Mouse (Mus musculus) cerebellum, adult 11-12 months (tissue): ENCODE data around the gene Hdac4.

ENCODE experiments used
- DNase-seq: peaks from one replicate; pipeline ENCODE4 v3.0.0; 2022

The Hdac4 gene

GRCm38 (mm10) chr1:92014496-92014895, 181.0 kb downstream of the Hdac4 start:
- no peak for DNase-seq

- no peak for DNase-seq
Observed at GRCm38 (mm10) chr1:92006666-92007065, 188.8 kb downstream of the Hdac4 start.

- DNase-seq: no peak
Observed at GRCm38 (mm10) chr1:92005617-92005940, 189.9 kb downstream of the Hdac4 start.

- no peak for DNase-seq
Observed at GRCm38 (mm10) chr1:92004906-92005616, 190.4 kb downstream of the Hdac4 start.

- DNase-seq: no peak
Observed at GRCm38 (mm10) chr1:92004122-92004521, 191.4 kb downstream of the Hdac4 start.

- DNase-seq: no peak
Observed at GRCm38 (mm10) chr1:92000226-92000625, 195.3 kb downstream of the Hdac4 start.

GRCm38 (mm10) chr1:91993658-91994165, 201.8 kb downstream of the Hdac4 start:
- DNase-seq: no peak

- no peak for DNase-seq
Observed at GRCm38 (mm10) chr1:91992652-91993051, 202.8 kb downstream of the Hdac4 start.

GRCm38 (mm10) chr1:91991597-91991996, 203.9 kb downstream of the Hdac4 start:
- no peak for DNase-seq

GRCm38 (mm10) chr1:91990852-91991251, 204.6 kb downstream of the Hdac4 start:
- DNase-seq: no peak

- no peak for DNase-seq
Observed at GRCm38 (mm10) chr1:91988866-91989265, 206.6 kb downstream of the Hdac4 start.

GRCm38 (mm10) chr1:91987431-91987830, 208.1 kb downstream of the Hdac4 start:
- DNase-seq: no peak

- no peak for DNase-seq
Observed at GRCm38 (mm10) chr1:91985783-91986182, 209.7 kb downstream of the Hdac4 start.

GRCm38 (mm10) chr1:91984507-91984906, 211.0 kb downstream of the Hdac4 start:
- DNase-seq: no peak

GRCm38 (mm10) chr1:91981381-91981780, 214.1 kb downstream of the Hdac4 start:
- no peak for DNase-seq

GRCm38 (mm10) chr1:91978443-91978842, 217.1 kb downstream of the Hdac4 start:
- peak; percentile 26 for DNase-seq

- peak; percentile 17 for DNase-seq
Observed at GRCm38 (mm10) chr1:91968710-91969379, 226.7 kb downstream of the Hdac4 start.

GRCm38 (mm10) chr1:91967041-91967440, 228.5 kb downstream of the Hdac4 start:
- DNase-seq: no peak

GRCm38 (mm10) chr1:91964486-91965335, 230.8 kb downstream of the Hdac4 start:
- DNase-seq: no peak

- peak; percentile 27 for DNase-seq
Observed at GRCm38 (mm10) chr1:91962256-91962655, 233.2 kb downstream of the Hdac4 start.

- DNase-seq: no peak
Observed at GRCm38 (mm10) chr1:91961231-91961630, 234.3 kb downstream of the Hdac4 start.

GRCm38 (mm10) chr1:91959891-91960290, 235.6 kb downstream of the Hdac4 start:
- no peak for DNase-seq

GRCm38 (mm10) chr1:91959044-91959443, 236.5 kb downstream of the Hdac4 start:
- DNase-seq: no peak

GRCm38 (mm10) chr1:91956229-91956628, 239.3 kb downstream of the Hdac4 start:
- DNase-seq: no peak
